Mouse (Mus musculus): ENCODE data around the gene Syn3. TPM values are rescaled to one million over a fixed set of nuclear protein-coding genes. Genes with fewer than 3 reads are reported as not detected.

The Syn3 gene
- polyA plus RNA-seq (2017; shearing (Covaris generic)), result 0.09 TPM

DNA sequence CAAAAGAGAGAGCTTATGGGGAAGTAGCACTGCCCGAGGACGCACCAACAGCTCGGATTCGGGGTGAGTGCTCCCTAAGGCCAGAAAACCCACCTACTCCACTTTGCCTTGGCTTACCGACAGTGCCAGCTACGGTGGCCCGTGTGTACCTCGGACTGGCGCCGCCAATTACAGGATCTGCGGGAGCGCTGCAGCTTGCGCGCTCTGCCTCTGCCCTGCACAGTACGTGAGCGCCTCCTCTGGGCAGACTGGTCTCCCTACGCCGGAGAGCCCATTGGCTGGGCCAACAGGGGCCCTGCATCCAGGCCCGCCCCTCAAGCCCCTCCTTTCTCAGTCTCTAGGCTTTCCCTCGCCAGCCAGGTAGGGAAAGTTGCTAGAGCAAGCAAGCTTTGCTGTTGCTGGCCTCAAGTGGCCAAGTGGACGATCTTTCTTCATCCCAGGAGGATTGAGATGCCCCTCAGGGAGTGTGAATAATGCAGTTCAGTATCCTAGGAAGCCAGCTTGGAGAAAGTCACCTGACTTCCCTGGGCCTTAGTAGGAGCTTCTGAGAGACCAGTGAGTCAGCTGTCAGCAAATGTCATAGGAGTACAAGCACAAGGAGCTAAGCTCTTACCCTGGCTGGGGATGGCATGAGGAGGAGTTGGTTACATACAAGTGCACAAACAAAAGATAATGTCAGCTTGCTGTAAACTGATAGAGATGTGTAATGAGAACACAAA is at the start of gene Syn3:
Gene Syn3 (minus strand): TSS at position 224 of the 719 bp plus-strand sequence.

DNA sequence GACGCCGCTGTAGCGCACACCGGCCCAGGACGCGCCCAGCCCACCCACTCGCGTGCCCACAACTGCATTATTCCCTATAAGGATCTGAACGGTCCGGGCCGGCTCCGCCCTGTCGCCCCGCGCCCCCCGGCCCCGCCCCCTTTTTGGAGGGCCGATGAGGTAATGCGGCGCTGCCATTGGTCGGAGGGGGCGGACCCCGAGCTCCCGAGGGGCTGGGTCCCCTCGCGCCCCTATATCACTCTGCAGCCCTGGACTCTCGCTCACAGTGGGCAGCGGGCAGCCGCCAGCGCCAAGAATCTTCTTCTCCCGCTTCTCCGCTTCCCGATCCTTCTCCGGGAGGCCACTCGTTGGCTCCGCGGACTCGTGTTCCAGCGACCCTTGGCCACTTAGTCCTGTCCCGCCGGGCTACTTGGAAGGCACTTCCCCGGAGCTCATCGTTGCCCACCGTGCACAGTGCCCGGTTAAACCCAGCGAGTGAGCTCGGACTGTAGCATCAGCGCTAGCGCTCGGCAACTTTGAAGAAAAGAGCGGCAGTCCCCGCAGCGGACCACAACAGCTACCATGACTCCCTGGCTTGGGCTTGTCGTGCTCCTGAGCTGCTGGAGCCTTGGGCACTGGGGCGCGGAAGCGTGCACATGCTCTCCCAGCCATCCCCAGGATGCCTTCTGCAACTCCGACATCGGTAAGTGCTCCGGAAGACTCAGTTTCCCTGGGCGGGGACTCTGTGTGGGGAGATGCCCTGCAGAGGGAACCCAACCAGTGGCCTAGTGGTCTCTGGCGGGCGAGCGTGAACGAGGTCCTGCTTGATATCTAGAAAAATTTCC is 198.2 kb downstream of the Syn3 start, which contains the start of gene Timp3:
Gene Timp3 (plus strand): TSS at position 80 of the 824 bp plus-strand sequence.

GRCm38 (mm10) chr10:86021749-86022473 is 476.8 kb downstream of the Syn3 start, which contains the start of gene Fbxo7:
Gene Fbxo7, plus strand, starts transcription at chr10:86021972.

DNA sequence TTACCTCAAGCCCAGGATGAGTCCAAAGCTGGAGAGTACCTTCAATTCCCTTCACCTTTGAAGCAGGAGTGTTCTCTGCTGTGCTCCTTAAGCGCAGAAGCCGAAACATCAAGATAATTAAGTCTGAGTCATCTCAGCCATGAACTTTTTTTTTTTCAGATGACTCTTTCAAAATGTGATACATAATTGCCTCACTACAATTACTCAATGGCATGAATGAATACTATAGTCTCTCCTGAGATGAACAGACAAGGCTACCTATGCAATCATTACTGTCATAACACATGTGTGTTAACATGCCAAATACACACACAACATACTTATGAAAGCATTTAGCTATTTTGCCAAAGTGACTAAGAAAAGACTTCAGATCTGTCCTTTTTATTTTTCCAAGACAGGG is 486.9 kb downstream of the Syn3 start, which contains the start of gene Bpifc:
Gene Bpifc (minus strand): TSS at position 115 of the 400 bp plus-strand sequence.

Other genes with a start within 250 kb of the Syn3 start
- 0.15 TPM for gene Timp3, start 198.5 kb downstream of the Syn3 start, polyA plus RNA-seq (2017; shearing (Covaris generic))
- 269 TPM for gene Hsp90b1, start 206.6 kb upstream of the Syn3 start, polyA plus RNA-seq (2017; shearing (Covaris generic))
- gene Ttc41, start 206.9 kb upstream of the Syn3 start, polyA plus RNA-seq (2017; shearing (Covaris generic)), result 0.88 TPM

Data from naive thymus-derived CD4-positive, alpha-beta T cell, adult 5 months (primary cell).